16 mouse cellular contexts compared by ENCODE assay signal in genomic region chr7:130527306-130527705, GRCm38 (mm10).
"Had no signal": no experiment of that assay in that cellular context is flagged by ENCODE, and none has a peak within 500 bp of the region (broad histone marks: within the 10 kb centered on the region; RNA-seq: fewer than 3 reads in every experiment).

No protein-coding gene starts in this region.

- H3K4me2 ChIP-seq: limb, embryonic 15.5 days; liver, embryonic 12.5 days; lung, embryonic 14.5 days; neural tube, embryonic 15.5 days had no signal

- DNase-seq: kidney, adult 9 months; kidney, postnatal 36 days; layer of hippocampus, adult 9-11 months; layer of hippocampus, postnatal 36 days; lung, embryonic 14.5 days; lung, postnatal 10 days; lung, postnatal 4 days; midbrain, embryonic 14.5 days; right cerebral cortex, adult 18-20 months; thymus, postnatal 36 days had no signal

- H3K9me3 ChIP-seq: limb, embryonic 15.5 days; liver, embryonic 12.5 days; midbrain, embryonic 10.5 days; neural tube, embryonic 15.5 days had no signal

- H3K9ac ChIP-seq: limb, embryonic 15.5 days; liver, embryonic 12.5 days; lung, embryonic 14.5 days; neural tube, embryonic 15.5 days had no signal

- ATAC-seq: liver, embryonic 12.5 days had no signal

- H3K27me3 ChIP-seq: limb, embryonic 15.5 days; liver, embryonic 12.5 days; neural tube, embryonic 15.5 days had no signal

- H3K4me1 ChIP-seq: liver, embryonic 12.5 days; midbrain, embryonic 10.5 days; neural tube, embryonic 15.5 days had no signal

- H3K27ac ChIP-seq: kidney, postnatal 0 days; limb, embryonic 15.5 days; liver, embryonic 12.5 days; midbrain, embryonic 10.5 days; neural tube, embryonic 15.5 days had no signal

- H3K4me3 ChIP-seq: limb, embryonic 15.5 days; liver, embryonic 12.5 days; midbrain, embryonic 10.5 days; myocyte; neural tube, embryonic 15.5 days had no signal
